Mouse (Mus musculus) kidney, postnatal 4 days (tissue): ENCODE measurements at regions not wholly inside any gene's neighbourhood (a gene's known extent, or its start where the extent isn't known, plus 50 kb on each side); places are given as distances from the start of the nearest gene placed in this dataset.

Experiments
- DNase-seq, 2 experiments: peaks; one replicate each; pipeline ENCODE4 v3.0.0; 2021; ENCODE audit warnings: mixed read lengths in 2 of 2

DNA sequence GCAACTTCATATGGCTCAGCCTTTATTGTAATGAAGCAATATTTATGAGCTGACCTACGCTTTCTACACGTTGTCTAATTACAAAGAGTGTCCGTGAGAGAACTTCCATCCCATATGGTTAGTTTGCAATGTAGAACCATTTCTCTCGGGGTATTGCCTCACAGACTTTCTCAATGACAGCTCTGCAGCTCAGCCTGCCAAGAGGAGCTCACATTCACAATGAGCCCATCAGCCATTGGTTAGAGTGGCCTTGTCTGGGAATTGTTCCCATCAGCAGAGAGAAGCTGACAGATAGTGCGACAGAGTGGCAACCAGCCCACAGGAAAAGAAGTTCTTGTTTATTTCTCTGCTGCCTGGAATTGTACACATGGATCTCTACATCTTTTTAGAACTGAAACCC is 409.7 kb downstream of the Zfp704 start:
- DNase-seq, result peak; percentile 18 to 30

GRCm38 (mm10) chr3:9198652-9199332 is 411.1 kb downstream of the Zfp704 start:
- no peak for DNase-seq

DNA sequence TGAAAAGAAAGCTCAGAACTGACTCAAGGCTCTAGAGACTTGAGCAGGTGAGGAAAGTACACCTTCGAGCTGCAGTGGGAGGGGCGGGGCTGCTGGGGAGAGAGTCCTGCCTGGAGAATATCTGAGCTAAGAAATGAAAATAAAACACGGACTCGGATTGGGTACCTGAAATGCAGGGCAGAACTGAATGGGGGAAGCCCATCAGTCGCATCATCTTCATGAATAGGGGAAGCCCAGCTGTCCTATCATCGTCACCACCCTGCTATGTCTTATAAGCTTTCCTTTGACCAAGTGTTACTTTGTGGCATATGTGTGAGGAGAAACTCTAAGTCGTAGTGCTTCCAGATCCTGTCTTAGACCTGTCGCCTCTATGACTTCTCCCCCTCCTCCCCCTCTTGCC is 414.1 kb downstream of the Zfp704 start:
- DNase-seq, result no peak

DNA sequence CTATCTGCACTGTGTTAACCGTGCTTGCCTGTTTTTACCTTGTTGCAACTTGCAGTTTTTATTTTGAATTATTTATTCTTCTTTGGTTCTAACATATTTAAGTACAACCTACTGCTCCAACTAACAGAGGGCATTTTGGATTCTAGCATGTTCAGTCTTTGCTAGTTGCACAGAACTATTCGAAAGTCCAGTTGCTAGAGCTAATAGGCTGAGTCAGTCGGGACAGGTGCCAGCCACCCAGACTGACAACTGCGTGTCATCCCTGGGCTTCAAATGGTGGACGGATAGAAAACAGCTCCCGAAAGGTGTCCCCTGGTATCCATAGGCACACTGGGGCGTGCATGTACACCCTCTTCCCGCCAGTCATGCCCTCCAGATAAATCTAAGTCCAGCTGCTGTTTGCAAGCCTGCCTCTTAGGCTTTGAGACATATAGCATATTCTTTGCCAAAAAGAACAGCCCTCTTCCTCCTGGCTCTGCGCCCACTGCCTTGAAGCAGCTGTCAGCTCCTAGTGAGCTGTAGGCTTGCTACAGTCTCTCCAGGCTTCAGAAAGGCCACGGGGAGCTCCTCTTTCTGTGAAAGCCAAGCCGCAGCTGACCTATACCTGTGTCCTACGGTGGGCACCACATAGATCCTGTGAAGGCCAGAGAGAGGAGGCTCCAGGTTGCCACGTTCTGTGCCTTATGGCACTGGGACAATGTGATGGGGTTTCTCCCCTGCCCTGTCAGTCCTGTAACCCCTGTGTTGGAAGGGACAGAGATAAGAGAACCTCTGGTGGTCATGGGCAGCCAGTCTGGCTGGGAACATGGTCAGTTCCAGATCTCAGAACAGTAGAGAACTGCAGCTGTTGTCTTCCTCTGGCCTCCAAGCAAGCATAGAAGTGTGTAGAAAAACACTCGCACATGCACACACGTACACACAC is 420.3 kb downstream of the Zfp704 start:
- peak; percentile 86 to 87 for DNase-seq

DNA sequence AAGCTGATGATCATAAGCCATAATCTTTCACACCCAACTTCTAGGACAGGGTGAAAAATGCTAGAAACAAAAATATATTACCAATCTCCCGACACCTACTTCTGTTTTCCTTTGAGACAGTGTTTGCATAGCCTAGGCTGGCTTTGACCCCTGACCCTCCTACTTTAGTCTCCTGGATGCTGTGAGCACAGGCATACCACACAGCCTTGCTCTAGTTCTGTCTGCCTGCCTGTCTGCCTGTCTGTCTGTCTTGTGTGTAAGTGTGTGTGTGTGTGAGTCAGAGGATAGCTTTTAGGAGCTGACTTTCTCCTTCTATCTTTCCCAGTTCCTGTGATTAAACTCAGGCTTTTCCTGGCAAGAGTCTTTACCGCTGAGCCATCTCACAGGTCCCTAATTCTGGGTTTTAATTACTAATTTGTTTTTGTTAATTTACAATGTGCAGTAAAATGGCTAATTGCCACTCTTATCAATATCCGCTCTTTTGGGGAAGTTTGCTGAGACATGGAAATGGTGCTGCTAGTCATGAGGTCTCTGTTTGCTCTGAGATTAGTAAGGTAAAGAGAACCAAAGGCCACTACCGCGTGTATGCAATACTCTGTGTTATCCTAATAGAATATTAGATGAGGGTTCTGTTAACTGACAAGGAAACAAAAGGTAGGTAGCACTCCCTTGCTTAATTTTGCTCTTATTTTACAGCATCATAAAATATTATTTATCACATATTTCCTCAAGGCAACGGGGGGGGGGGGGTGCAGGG is 423.3 kb downstream of the Zfp704 start:
- DNase-seq, result no peak

DNA sequence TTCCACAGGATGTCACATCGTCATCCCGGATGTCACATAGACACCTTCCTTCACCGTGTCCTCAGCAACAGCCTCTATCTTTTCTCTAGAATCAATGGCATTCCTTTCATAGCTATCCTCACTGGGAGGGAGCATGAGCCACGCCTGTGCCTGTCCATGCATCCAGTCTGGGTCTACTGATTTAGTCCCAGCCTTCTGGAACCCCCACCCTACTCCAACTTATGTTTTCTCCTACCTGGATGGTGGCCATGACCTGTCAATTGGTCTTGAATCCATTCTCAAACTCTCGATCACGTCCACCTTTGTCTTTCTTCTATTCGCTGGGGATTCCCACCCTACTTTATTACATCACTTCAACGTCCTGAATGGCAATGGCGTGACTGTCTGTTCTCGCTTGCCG is 428.3 kb downstream of the Zfp704 start:
- DNase-seq, result no peak

DNA sequence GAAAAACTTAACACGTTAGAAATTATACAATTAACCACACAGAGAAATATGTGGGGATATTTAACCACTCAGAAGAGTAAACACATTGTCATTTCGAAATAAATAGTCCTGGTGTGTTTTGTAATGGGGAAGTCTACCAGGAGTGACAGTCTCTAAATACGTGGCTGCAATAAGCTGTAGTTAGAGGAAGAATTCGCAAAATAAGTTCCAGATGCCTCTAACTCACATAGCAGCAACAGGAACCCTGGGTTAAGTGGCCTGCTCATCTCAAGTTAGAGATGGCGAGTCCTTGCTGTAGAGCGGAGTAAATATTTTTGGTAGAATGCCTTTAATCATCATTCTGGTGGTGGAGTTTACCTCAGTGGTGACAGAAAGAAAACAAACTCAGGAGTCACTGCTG is 430.2 kb downstream of the Zfp704 start:
- DNase-seq, result no peak

DNA sequence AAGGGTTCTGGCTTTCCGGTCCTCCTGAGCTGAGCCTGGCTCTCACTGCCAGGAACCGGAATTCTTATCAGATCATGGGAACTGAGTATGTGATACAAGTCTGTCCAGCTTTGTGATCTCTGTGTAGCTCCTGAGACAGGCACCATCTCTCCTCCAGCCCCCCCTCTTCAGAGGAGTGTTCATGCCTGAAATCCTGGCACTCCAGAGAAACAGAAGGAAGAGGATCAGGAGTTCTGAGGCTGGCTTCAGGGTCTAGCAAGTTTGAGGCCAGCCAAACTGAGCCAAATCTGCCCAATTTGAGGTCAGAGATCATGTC is 435.4 kb downstream of the Zfp704 start:
- DNase-seq, result no peak

- peak; percentile 77 to 82 for DNase-seq
Observed at GRCm38 (mm10) chr3:9173643-9174516, 436.0 kb downstream of the Zfp704 start.

GRCm38 (mm10) chr3:9171970-9172369 is 437.9 kb downstream of the Zfp704 start:
- DNase-seq, result no peak

DNA sequence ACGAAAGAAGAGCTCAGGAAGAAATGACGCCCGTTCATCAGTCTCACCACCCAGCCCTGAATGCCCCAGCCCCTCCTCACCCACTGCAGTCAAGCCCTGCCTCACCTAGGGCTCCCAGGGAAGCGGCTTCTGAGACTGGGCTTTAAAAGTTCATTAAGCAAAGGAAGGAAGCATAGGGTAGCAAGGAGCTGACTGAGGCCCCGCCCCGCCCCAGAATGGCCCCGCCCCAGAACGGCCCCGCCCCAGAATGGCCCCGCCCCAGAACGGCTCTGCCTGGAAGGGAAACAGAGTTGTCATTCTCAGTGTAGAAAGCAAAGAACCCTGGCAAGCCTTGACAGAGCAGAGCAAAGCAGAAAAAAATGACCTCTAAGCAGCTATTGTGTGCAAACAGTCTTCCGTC is 440.9 kb downstream of the Zfp704 start:
- DNase-seq, result no peak

GRCm38 (mm10) chr3:9159073-9159472 is 450.8 kb downstream of the Zfp704 start:
- peak; percentile 20 to 49 for DNase-seq

DNA sequence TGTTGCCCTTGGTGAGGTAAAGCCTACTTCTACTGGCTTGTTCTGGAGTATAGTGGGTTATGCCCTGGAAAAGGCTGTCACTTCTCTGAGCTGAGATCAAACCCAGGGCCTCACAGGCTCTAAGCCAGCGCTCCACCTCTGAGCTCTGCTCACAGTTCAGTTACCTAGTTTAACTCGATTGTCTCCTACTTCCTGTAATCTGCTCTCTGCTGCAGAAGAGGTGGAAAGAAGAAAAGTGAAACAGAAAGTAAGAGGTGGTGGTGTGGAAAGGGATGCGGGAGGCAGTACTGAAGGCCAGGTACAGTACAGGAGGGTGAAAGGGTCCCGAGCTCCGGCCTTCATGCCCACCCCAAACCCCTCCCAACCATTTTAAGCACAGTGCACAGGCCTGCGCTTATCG is 455.7 kb downstream of the Zfp704 start:
- no peak for DNase-seq

DNA sequence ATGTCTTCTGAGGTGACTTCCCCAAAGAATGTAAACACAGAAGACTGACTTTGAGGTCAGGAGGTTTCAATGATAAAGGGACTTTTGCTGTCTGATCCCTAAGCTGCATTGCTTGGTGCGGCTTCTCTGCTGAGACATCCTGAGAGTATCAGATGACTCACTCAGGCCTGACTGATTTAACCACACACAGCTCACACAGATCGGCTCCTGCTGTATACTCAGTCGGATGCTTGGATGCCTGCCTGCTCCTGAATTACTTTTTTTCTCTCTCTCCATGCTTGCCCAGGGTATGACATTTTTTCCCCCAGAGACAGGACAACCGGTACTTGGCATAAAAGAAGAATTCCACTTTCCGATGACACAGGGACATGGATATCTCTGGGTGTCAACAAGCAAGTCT is 456.2 kb downstream of the Zfp704 start:
- no peak for DNase-seq

DNA sequence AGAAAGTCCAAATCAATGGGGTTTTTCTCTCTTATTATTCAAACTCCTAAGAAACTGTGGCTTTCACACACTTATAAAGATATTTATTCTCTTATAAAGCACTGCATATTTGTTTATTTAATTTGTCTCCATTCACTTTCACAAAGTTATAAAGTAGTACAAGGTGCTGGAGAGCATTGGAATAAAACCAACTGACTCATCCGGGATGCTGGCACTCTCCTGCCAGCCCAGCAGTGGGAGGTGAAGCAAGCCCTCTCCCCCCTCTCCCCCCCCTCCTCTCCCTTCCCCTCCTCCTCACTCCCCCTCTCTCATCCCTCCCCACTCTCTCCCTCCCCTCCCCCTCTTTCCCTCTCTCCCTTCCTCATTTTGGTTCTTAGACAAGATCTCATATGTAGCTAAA is 457.6 kb downstream of the Zfp704 start:
- DNase-seq, result no peak

- no peak for DNase-seq
Observed at GRCm38 (mm10) chr3:9151590-9151989, 458.3 kb downstream of the Zfp704 start.

DNA sequence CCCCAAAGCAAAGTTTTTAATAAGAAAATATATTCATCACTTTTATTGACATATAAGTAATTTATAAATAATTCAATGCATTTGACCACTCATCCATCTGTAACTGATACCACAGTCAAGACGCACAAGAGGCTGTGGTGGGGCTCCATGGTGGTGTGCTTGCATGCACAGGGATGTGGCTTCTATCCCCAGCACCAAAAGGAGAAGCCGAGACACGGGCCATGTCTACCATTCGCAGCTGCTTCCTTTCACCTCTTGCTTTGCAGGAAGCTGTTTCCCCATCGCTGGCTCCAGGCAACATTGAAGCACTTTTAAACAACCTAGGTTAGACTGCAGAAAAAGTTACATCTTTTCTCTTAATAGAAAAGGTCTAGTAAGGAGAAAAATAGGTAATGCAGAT is 461.3 kb downstream of the Zfp704 start:
- no peak for DNase-seq

GRCm38 (mm10) chr3:9146481-9146880 is 463.4 kb downstream of the Zfp704 start:
- DNase-seq, result no peak

- DNase-seq, result no peak
Observed at GRCm38 (mm10) chr3:9145612-9146011, 464.3 kb downstream of the Zfp704 start.

DNA sequence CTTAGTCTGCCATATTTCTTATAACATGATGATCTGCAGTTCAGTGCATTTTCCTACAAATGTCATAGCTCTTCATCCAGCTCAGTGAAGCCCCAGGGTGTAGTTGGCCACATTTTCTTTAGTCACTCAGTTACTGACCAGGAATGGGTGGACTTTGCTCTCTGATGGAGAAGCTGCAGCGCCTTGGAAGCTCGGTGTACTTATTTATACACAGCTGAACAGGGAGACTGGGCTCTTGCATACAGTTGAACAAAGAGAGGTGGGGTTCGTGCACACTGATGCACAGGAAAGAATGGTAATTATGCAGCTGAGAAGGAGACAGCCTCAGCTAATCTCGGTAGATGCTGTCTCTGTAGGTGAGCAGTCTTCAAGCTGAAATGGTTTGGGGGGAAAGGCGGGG is 468.0 kb downstream of the Zfp704 start:
- no peak for DNase-seq

DNA sequence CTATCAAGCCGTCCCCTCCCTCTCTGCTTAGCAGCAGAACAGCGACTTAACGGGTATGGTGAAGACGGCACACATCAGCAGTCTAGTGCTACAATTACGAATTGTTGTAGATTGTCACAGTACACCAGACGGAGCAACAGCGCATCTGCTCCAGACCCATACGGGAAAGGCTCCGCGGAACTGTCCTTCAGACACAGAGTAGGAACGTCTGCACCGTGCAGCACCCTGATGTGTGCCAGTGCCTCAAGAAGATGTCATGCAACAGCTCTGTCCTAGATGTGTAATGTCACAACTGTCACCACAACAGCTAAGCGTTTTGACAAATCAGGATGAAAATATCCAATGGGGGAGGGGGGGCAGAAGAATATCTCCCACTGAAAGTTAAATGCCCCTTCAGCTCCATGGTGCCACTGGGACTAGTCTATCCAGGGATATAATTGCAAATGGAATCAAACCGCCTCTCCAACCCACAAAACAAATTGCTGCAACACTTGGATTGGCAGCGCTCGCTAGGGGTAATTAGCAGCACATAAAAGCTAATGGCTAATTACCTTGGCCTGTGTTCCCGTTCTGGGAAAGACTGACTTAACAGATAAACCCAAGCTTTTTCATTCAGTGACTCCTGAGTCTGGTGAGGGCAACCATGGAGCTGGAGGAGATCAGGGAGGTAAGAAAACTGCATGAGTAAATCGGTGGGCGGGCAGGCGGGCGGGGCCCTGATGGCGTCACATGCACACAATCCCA is 472.6 kb downstream of the Zfp704 start:
- peak; percentile 22 to 37 for DNase-seq

- DNase-seq, result no peak
Observed at GRCm38 (mm10) chr3:9133991-9134390, 475.9 kb downstream of the Zfp704 start.
